Mouse (Mus musculus) thymus, postnatal 14 days (tissue): ENCODE measurements around the gene Ankrd12.

ENCODE experiments used
- DNase-seq: peaks from one replicate; pipeline ENCODE4 v3.0.0; 2021

The Ankrd12 gene

DNA sequence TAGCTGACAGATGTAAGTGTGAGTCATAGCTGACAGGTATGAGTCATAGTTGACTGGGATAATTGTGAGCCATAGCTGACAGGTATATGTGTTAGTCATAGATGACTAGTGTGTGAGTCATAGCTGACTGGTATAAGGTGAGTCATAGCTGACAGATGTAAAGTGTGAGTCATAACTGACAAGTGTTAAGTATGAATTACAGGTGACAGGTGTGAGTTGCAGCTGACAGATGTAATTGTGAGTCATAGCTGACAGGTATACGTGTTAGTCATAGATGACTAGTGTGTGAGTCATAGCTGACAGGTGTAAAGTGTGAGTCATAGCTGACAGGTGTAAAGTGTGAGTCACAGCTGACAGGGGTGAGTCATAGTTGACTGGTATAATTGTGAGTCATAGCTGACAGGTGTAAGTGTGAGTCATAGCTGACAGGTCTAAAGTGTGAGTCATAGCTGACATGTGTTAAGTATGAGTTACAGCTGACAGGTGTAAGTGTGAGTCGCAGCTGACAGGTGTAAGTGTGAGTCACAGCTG is 115.2 kb downstream of the Ankrd12 start:
- no peak for DNase-seq

DNA sequence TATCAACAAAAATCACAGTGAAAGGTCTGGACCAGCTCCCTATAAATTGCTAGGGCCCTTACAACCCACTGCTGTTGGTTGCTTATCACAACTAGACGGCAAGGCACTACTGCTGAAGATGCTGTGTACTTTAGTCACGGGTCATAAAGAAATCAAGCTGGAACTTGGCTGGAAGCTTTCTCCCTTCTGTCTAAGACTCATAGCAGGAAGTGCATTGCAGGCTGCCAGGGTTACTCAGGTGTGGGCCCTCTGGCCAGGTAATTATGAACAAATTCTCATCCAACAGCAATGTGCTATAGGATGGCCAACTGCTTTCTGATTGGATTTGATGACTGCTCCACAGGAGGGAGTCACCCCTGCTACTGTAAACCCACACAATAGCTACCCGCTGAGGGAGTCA is 117.9 kb downstream of the Ankrd12 start:
- no peak for DNase-seq

DNA sequence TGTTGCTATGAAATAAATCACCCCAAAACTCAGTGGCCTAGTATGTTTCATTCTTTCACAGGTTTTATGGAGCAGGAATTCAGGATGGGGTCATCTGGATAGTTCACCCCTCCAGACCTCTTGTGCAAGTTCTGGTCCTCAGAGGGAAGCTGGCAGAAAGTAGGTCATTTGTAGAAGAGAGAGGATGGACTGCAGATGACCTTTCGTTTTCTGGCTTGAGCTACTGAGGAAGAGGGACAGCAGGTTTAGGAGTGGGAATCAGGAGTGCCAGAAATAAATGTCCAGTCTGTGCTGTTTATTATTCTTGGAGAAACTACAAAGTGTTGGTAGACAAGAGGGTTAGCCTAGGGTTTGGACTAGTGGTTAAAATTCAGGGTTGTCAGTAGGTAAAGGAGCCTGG is 118.5 kb downstream of the Ankrd12 start:
- DNase-seq: no peak

DNA sequence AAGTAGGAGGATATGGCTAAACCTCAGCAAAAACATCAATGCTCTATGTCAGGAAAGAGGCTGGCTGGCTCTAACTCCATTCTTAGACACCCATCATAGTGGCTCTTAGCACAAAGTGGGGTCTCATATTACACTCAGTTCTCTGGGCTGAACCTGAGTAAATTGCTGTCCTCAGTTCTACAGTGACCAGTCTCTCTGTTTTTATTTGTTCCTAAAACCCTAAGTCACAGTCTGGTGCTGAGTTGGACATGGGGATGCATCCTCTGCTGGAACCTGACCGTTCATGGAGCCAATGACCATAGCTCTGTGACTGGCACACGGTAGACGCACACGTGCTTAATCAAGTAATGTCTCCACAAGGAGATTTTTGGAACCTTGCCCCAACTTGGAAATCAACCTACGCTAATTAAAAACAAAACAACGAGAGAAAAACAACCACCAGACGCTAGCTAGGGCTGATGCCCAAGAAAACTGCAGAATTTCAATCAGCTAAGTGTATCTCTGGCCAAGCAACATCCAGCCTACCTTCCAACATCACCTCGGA is 119.0 kb downstream of the Ankrd12 start:
- DNase-seq: peak; percentile 16

DNA sequence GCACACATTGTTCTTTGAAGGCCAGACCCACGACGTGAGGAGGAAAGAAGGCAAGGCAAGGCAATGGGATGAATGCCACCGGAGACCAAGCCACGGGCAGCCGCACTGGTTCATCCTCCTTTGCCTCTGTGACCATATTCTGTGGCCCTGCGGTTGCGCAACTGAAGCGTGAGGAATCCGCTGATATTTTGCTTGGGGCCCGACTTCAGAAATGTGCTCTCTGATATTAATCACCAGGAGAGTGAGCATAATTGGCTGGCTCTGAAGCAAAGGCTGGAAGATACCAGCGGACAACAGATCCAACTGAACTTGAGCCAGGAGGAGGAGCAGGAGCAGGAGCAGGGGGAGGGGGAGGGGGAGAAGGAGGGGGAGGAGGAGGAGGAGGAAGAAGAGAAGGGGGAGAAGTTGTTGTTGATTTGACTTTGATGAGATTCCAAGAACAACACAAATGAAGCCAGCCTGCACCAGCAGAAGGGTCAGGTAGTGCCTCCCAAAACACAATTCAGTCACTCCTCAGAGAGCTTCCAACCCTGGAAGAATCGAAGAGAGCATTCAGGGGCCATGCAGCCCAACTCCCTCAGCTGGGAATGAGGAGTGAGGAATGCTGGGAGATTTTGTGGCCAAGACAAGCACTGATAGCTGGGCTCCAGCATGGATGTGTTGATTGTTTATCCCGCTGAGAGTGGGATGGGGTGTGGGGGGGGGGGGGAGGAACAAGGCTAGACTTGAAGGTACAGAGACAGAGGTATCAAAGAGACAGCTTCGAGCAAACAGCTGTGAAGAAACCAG is 119.7 kb downstream of the Ankrd12 start:
- no peak for DNase-seq

DNA sequence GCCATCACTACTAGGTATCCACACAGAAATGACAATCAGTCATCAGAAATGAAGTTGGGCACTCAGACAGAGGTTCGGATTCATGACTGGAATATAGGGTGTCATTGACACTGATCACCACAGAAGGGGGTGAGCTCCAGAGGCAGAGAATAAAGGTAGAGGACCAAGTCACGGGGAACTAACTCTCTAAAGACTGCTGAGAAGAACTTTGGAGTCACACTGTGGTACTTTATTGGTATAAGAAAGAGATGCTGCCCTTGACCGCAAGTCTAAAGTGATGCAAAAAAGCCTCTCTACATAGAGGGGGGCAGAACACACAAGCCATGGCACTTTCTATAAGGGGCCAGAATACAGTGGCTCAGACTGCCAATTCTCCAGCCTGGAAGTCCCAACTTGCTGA is 120.7 kb downstream of the Ankrd12 start:
- DNase-seq: no peak

DNA sequence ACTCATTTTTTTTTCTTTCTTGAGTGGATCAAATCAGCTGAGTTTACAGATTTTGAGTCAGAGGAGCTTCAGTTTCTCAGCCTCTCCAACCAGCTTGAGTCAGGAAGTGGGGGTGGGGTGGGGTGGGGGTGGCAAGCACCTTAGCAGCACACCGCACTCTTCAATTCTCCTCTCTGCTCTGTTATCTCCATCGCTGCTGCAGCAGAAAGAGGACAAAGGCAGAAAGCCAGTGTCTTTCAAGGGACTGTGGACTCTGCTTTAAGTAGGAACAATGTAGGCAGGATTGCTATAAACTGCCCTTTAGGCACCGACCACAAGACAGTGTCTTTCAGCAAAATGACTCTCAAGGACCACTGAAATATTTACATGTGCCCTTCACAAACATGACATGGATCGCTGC is 122.9 kb downstream of the Ankrd12 start:
- DNase-seq: peak; percentile 32

DNA sequence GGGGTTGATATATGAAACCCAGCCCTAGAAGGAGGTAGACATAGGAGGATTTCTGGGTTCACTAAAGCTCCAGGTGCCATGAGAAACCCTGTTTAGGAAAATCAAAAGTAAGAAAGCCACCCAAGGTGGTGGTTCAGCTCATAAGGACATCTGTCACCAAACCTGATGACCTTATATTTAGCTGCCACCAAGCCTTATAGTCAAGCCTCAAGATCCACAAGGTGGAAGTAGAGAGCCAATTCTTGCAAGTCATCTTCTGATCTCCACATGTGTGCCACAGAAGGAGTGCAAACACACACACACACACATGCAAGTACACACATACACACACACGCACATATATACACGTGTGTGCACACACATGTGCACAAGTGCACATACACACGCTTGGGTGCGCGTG is 124.8 kb downstream of the Ankrd12 start:
- peak; percentile 40 for DNase-seq

DNA sequence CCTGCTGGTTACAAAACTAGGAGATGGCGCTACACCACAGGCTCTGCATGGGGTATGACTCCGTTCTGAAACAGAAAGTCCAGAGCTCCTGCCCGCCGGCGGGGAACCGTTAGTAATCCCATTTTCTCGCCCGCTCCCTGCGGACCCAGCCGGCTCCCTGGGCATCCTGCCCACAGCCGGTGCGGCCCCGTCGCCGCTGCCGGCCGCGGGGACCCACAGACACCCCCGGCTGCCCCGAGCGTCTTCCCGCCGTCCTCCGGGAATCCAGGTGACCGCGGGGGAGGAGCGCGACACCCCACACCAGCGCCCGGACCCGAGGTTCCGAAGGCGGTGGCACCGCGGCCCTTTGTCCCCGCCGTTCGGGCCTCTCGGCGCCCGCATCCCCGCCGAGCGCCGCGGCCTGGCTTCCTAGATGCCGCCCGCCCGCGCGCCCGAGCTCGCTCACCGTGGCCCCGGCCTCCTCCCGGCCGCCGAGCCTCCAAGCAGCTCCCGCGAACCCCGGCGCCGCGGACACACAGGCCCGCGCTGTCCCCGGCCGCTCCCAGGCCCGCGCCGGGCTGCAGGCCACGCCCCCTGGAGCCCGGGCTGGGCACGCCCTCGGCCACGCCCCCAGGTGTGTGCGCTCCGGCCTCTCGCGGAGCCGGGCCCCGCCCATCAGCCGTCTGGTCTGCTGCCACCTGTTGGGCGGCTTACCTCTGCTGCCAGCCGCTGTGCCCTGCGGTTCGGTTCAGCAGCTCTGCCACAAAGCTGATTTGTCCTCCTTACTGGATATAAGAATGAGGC is 126.1 kb downstream of the Ankrd12 start, which contains the start of gene Twsg1:
TSS of gene Twsg1 (minus strand) at position 605 of the 783 bp plus-strand sequence.
- peak; percentile 98 for DNase-seq

DNA sequence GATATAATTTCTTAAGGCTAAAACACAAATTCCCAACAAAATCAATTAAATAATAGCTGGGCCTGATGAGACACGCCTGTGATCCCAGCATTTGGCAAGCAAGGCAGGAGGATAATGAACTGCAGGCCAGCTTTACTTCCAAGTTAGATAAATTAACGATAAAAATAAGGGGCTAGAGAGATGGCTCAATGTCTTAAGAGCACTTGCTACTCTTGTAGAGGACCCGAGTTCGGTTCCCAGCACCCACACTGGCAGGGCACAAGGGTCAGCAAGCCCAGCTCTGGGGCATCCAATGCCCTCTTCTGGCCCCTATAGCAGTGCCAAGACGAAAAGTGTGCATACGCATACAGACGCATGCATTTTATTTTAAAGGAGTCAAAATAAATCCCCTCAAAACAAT is 126.7 kb downstream of the Ankrd12 start:
- peak; percentile 15 for DNase-seq

DNA sequence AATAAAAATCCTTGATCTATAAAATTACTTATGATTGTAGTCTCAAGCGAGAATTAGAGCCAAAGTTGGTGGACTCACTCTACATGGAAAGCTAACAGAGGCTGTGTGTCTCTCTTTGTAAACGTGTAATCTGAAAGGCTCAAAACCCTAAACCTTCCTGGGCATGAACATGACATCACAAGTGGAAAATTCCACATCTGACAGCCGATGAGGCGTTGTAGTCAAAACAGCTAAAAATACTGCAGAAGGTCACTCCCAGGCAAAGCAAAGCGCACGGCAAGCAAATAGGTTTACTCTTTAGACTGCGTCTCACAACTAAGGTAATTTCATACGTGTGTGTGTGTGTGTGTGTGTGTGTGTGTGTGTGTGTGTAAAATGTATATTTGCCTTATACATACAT is 129.6 kb downstream of the Ankrd12 start:
- no peak for DNase-seq

DNA sequence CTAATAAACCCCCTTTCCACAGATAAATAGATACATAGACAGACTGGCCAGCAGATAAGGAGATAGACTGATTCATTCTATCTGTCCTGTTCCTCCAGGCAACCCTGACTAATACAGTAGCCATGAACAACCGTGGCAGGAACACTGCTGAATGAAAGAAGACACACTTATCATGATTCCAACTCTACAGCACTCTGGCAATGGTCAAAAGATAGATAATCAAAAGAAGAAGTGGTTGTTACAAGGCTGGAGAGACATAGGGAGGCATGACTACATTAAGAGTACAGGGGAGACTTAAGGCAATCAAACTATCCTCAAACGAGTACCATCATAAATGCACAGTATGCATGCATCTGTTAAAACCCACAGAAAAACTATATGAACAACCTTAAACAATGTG is 131.5 kb downstream of the Ankrd12 start:
- no peak for DNase-seq

DNA sequence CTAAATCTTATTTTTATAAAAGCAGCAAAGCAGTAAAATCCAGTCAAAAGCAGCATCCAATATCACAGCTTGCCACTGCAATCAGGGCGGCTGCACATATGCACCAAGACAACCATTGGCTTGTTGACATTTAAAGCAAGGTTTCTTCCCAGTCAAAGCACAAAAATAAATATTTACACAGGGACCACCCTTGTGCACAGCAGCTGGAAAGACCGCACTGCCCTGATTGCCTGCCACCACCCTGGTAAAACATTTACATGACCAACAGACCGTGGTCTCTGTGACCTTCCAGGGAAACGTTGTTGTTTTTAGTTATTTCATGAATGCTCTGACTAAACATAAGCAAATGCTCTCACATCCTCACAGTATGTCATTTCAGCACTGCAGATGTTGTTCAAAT is 134.5 kb downstream of the Ankrd12 start:
- no peak for DNase-seq

DNA sequence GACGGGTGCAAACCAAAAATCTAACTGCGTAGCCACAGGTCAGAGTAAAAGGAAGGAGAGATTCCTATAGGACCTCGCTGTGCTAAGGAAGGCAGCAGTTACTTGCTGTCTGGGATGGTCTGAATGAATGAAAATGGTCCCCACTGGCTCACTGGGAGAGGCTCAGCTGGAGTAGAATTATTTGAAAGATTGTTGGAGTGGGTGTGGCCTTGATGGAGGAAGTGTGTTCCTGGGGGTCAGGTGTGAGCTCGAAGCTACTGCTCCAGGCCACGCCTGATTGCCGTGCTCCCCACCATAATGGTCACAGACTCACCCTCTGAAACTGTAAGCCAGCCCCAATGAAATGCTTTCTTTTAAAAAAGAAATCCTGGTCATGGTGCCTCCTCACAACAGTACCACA is 135.6 kb downstream of the Ankrd12 start:
- no peak for DNase-seq

DNA sequence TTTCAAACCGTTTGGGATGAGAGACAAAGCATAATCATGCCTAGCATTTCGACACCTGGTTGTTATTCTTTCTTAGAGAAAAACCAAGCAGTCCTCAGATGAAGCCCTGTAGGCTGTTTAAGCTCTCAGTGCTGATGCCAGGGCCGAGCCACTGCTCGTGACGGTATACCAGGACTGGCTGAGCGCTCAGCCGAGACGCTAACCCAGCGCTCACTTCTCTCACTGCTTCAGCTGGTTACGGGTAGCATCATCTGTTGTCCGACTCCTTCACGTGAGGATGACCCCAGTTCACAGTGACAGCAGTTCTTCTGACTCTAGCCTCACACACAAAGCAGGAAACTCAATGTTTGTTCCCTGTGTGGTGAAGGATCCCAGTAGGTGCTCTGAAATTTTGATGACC is 136.7 kb downstream of the Ankrd12 start:
- DNase-seq: no peak

DNA sequence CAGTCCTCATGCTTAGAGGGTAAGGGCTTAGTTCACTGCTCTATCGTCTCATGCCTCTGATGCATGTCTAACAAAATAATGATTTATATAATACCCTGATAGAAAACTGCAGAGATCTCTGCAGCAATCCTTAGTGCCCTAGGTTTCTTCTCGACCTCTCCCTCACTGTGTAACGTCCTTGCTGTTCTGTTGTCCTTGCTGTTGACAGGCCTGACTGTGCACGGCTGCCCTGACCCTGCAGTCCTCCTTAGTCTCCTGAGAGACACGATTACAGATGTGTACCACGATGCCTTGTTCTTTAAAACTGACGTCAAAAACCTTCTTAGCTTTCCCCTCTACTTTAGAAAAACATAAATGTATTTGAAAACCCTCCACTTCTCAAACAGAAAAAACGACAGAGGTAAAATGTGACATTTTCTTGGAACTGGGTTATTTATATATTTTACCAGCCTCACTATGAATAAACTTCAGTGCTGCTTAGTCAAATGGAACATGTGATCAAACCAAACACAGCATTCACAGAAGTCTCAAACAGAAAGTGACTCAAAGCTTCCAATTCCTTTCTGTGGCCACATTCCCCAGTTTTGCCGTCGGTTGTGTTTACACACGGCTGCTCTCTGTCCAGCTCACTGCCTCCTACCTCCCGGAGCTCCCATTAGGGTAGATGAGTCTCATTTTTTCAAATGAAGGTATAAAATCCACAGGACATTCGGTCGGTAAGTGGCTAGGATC is 137.3 kb downstream of the Ankrd12 start:
- no peak for DNase-seq

DNA sequence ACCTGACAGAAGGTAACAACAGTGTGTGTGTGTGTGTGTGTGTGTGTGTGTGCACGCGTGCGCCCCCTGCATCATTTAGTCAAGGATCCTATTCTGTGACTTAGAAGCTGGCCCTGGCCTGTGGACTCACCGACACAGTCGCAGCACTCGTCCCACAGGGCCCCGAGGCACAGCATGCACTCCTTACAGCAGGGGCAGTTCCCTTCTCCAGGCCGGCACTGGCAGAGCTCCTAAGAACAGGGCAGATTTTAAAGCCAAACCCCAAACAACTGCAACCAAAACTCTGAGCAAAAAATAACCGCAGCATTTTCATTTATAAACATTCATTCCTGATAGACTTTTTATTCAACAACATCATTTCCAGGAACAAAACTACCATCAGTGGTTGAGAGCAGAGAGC is 139.2 kb downstream of the Ankrd12 start:
- DNase-seq: no peak

DNA sequence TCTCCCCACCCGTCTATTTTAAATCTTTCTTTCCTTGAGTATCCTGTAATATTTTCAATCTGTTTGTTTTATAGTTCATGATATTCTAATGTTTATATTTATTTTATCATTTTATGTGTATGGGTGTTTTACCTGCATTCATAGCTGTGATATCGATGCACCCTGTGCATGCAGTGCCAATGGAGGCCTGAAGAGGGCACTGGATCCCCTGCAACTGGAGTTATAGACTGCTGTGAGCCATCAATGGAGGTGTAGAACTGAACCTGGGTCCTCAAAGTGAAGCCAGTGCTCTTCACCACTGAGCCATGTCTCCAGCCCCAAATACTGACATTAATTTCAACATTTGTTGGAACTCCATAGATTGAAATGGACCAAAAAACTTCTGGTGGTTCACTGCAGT is 143.1 kb downstream of the Ankrd12 start:
- DNase-seq: peak; percentile 49

DNA sequence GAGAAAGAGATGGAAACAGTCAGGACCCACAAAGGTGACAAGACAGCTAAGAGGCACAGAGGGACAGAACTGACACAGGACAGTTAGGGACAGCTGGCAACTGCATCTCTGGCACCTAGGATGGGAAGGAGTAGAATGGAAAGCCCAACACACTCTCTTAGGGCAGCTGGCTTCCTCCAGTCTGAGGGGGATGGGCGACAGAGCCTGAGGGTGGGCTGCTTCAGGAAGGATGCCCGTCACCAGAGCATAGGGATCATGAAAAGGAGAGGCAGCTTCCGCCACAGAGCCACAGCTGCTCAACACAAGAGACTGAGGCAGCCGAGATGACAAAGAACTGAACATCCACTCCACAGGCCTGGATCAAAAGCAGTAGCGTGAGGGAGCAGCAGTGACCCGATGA is 145.4 kb downstream of the Ankrd12 start:
- DNase-seq: peak; percentile 24

DNA sequence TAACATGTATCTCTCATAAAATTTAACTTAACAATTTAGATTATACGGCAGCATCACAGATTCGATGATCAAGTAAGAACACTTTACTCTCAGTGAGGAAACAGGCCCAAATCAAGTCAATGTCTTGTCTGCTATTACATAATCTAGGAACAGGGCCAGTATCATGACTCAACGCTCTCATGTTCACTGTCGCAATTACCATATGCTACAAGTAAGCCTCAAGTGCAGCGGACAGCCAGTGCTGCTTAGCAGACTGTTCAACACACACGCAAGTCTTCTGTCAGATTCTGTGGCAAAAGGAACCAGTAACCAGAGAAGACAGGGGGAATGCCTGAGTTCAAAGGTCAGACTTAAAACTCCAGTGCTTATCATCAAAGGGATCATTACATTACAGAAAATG is 145.9 kb downstream of the Ankrd12 start:
- no peak for DNase-seq

DNA sequence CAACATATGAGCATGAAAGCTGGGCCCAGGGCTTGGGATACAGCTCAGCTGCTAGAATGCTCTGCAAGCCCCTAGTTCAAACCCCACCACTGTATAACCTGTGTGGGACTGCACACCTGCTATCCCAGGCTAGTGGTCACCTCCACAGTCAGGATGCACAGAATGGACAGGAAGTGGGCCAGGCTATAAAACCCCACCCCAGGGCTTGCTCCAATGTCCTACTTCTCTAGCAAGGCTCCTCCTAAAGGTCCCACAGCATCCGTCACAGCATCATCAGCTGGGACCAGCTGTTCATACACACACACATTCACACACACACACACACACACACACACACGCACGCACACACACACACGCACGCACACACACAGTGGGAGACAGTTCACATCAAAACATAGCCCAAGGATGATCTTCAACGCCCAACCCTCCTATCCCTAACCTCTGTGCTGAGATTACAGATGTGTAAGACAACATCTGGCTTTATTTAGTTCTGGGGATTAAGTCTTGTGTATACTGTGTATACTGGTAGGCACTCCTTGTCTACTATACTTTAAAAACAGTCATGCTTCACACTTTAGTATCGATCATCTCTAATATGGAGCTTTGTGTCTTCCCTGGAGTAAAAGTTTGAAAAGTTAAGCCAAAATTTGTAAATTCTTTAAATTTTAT is 146.6 kb downstream of the Ankrd12 start:
- no peak for DNase-seq

DNA sequence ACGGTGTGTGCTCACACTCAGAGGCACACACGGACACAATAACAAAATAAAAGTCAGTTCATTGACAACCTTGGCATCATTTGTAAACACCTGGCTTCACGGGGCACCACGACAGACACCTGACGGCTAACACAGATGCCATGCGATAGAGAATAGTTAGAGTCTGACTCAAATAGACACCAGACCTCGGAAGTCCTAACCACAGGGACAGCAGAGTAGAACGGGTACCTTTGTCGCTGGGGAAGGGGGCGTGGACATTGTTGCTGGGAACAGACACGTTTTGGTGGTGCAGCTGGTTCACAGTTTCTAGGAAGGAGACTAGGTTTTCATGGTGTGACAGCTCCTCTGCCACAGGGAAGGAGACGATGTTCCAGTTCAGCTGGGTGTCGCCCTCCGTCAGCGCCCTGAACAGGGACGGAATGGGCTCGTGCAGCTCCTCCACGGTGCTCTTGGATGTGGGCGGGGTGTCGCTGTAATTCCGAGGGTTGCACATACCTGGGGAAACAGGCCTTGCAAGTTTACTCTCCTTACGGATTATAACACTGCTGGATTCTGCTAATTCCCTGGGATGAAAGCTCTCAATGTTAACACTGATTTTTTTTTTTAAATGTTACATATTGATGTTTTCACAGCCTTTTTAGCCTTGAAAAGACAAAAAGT is 147.4 kb downstream of the Ankrd12 start:
- DNase-seq: peak; percentile 39
